Mouse (Mus musculus) kidney, adult 2 months (tissue): ENCODE data around the gene C1rl. TPM values are rescaled to one million over a fixed set of nuclear protein-coding genes. Genes with fewer than 3 reads are reported as not detected.
"Not testable (repeated sequence)": the region's sequence is repeated elsewhere in the genome, so short reads cannot be mapped to it uniquely, and the experiment has no call there.

ENCODE experiments used
- DNase-seq: peaks from one replicate; pipeline ENCODE4 v3.0.0; 2021
- H3K27ac ChIP-seq: fragments of 200-500 bp; 2 replicates; pipeline ENCODE4 v1.5.1; 2012; ENCODE audit warnings: low read depth, low read length, control low read depth, inconsistent platforms; ENCODE audit not compliant: insufficient read depth
- H3K27me3 ChIP-seq: fragments of 200-500 bp; replicated peaks from 2 replicates; pipeline ENCODE4 v1.6.1; 2012; ENCODE audit warnings: mild to moderate bottlenecking, moderate library complexity, low read length, inconsistent platforms; ENCODE audit not compliant: control insufficient read depth, insufficient read depth
- H3K36me3 ChIP-seq: fragments of 200-500 bp; 2 replicates; pipeline ENCODE4 v1.6.1; 2012; ENCODE audit warnings: mild to moderate bottlenecking, moderate library complexity, low read length, inconsistent platforms; ENCODE audit not compliant: control insufficient read depth, insufficient read depth
- H3K4me1 ChIP-seq: fragments of 200-500 bp; 2 replicates; pipeline ENCODE4 v1.6.1; 2011; ENCODE audit warnings: low read length; ENCODE audit not compliant: control insufficient read depth, insufficient read depth
- H3K4me3 ChIP-seq: fragments of 200-500 bp; 2 replicates; pipeline ENCODE4 v1.5.1; 2011; ENCODE audit warnings: mild to moderate bottlenecking, low read depth, low read length, control low read depth; ENCODE audit not compliant: insufficient read depth
- CTCF ChIP-seq: fragments of 200-500 bp; conservative IDR thresholded peaks from 2 replicates; pipeline ENCODE4 v1.5.1; 2011; ENCODE audit warnings: low read depth, mild to moderate bottlenecking, control low read depth, low read length, moderate library complexity, mixed read lengths; ENCODE audit not compliant: insufficient read depth, insufficient read length
- POLR2A ChIP-seq: fragments of 200-500 bp; IDR thresholded peaks from one replicate; pipeline ENCODE4 v1.6.1; 2011; ENCODE audit warnings: low read depth, low read length, control low read depth
- WGBS: fragments of 180-500 bp; shearing (Covaris S2); methylation state at CpG from one replicate; pipeline ENCODE4 v1.1.7; 2018; 5-methylcytosine and 5-hydroxymethylcytosine counted together
- polyA plus RNA-seq: library from polyadenylated mRNA; depleted of rRNA; stranded (reverse); fragments of >200 nt; gene quantifications from 2 replicates; pipeline ENCODE4 v1.2.3, GENCODE M21; 2012

The C1rl gene
- polyA plus RNA-seq, 1 experiment = 14.3 TPM

DNA sequence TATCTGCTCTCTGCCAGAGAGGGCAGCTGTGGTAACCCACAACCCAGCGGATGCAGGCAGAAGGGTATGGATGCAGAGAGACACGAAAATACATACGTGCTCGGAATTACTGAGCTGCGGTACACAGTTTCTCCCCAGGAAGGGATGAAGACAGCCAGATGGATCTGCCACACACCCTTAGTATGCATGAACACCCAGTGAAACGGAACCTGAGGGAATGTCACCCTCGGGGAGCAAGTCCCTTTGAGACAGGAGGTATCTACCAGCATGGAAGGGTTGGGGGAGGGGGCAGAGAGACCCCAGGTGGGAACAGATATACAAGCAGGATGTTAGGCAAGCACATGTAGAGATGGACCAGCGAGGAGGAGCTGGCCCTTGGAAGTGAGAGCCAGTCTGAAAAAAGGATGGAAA is 29.0 kb upstream of the C1rl start:
- H3K36me3 ChIP-seq = no peaks in the 10 kb centered on the region
- DNase-seq = no peak
- H3K4me1 ChIP-seq = no peaks in the 10 kb centered on the region
- no peak overlapping the region for H3K27ac ChIP-seq
- no peak for TF ChIP-seq CTCF
- no peak overlapping the region for H3K4me3 ChIP-seq
- WGBS = 44% methylated on average over 8 of the region's 8 CpGs
- no peaks in the 10 kb centered on the region for H3K27me3 ChIP-seq

DNA sequence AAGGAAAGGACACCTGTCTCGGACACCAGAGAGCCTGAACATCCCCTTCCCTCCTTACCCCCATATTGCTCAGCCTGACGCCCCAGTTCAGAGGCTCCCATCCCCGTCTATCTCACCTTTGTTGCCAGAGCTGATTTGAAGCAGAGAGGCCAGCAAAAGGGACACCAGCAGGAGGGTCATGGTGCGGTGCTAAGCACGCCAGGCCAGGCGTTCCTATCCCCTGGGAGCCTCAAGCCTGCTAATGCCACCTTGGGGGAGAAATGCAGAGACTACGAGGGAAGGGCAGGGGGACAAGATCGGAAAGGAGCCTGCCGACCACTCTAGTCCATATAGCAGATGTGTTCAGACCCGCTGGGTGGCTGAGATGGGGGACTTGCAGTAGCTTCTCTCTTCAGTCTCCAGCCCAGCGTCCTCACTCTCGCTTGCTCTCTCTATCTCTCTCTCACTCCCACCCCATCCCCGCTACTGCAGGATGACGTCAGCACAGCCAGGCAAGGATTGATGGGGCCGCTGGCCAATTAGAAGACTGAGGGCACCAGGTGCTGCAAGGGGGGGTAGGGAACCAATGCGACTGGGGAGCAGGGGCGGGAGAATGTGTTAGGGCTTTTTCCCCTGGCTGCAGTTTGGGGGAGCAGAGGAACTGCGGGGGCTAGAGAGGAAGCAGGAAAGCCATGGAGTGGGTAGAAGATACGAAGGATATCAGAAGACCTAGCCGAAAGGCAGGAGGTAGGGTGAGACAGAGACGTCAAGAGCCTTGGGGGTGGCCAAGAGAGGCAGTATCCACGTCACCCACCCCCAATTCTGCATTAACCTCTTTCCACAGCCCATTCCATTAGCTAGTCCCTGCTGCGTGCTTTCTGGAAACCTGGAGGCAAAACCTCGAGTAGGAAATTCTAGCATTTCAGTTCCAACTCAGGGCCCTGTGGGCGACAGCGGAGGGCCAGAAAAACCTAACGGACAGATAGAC is 28.3 kb upstream of the C1rl start, which contains the start of gene Clstn3:
Gene Clstn3, minus strand, starts transcription at position 490 of the 967 bp plus-strand sequence.
- Histone ChIP-seq H3K36me3 (no peaks in the 10 kb centered on the region), H3K27ac (no peak within 1 kb of the TSS), H3K4me3 (peak within 1 kb of the TSS; percentile 5), H3K4me1 (no peaks in the 10 kb centered on the region), H3K27me3 (no peaks in the 10 kb centered on the region)
- DNase-seq = peak; percentile 65
- no peak for TF ChIP-seq POLR2A
- no peak for TF ChIP-seq CTCF
- WGBS = 9% methylated on average over 27 of the region's 27 CpGs

DNA sequence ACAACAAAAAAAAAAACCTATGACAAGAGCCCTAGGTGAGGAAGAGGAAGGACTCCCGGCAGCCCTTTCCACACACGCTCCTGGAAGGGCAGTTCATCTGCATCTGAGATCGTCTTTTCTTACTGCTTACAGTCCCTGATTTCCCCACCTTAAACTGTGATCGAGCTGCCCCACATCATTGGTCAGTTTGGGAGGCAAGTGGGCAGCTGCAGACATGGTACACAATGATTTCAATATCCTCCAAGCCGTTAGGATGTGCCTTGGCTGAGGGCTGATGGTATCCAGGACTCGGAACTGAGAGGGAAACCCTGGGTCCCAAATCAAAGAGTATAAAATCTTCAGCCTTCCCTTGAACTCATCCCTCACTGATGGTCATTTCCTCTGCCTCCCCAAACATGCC is 27.6 kb upstream of the C1rl start:
- WGBS = 54% methylated on average over 6 of the region's 6 CpGs
- Histone ChIP-seq H3K36me3 (no peaks in the 10 kb centered on the region), H3K4me1 (no peaks in the 10 kb centered on the region), H3K27ac (no peak overlapping the region), H3K27me3 (no peaks in the 10 kb centered on the region), H3K4me3 (no peak overlapping the region)
- DNase-seq = no peak
- TF ChIP-seq CTCF (no peak), POLR2A (no peak)

DNA sequence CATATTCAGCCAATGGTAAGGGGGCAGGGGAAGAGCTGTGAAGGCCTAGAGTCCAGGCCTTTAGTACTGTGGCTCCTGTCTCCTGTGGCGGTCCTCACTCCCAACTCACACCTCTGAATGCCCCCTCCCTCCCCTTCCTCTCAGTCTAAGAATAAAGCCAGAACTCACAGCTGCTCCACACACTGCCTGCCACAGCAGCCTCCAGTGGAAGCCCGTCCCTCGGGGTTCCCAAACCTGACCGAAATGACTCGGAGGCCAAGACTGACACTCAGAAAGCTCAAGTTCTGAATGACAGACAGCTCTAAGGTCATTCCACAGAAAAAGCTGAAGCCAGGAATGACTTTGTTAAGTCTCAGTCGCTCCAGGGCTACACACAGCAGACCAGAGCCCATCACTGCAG is 27.2 kb upstream of the C1rl start:
- Histone ChIP-seq H3K27me3 (no peaks in the 10 kb centered on the region), H3K27ac (no peak overlapping the region), H3K4me3 (no peak overlapping the region), H3K4me1 (no peaks in the 10 kb centered on the region), H3K36me3 (no peaks in the 10 kb centered on the region)
- WGBS = 87% methylated on average over 6 of the region's 6 CpGs
- no peak for TF ChIP-seq POLR2A
- no peak for TF ChIP-seq CTCF
- no peak for DNase-seq

DNA sequence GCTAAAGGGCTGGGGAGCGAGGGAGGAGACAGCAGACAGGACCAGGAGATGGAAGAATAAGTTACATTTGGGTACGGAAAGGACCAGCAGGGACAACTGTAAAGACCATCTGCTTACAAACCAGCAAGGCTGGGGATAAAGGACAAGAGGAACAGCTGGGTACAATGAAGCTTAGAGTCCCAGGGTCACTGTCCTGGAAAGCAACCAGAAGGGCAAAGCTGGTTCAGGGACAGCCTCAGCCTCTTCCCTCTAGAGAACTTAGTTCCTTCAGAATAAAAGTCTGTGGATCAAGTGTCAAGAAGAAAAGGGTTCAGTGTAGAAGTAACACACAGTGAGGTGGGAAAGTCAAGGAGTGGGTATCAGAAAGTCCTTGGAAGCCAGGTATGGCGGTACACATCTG is 21.8 kb upstream of the C1rl start:
- Histone ChIP-seq H3K36me3 (no peaks in the 10 kb centered on the region), H3K27me3 (no peaks in the 10 kb centered on the region), H3K27ac (no peak overlapping the region), H3K4me1 (no peaks in the 10 kb centered on the region), H3K4me3 (no peak overlapping the region)
- 96% methylated on average over 3 of the region's 3 CpGs for WGBS
- DNase-seq = no peak
- TF ChIP-seq POLR2A (no peak), CTCF (no peak)

DNA sequence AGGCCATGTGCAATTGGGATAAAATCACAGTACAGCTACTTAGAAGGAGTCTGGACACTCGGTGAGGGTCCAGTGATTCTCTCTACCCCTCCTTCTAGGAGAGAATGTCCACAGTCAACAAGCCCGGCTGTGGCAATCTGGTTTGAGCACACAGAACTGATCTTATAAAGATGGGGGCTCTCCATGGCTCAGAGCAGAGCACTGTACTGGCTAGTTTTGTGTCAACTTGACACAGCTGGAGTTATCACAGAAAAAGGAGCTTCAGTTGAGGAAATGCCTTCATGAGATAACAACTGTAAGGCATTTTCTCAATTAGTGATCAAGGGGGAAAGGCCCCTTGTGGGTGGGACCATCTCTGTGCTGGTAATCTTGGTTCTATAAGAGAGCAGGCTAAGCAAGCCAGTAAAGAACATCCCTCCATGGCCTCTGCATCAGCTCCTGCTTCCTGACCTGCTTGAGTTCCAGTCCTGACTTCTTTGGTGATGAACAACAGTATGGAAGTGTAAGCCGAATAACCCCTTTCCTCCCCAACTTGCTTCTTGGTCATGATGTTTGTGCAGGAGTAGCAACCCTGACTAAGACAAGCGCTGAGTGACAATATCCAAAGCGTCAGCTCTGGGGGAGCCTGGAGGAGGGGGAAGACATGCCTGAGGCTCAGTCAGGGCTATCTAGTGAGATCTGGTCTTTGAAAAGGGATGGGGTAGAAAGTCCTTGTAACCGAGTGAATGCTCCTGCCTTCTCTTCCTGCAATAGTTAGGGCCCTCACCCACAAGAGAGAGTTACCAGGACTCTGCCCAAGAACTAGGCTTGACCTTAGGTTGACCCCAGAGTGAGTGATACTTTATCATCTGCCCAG is 20.9 kb upstream of the C1rl start:
- not testable (repeated sequence) for H3K4me3 ChIP-seq, H3K27ac ChIP-seq, DNase-seq, H3K36me3 ChIP-seq, H3K27me3 ChIP-seq, H3K4me1 ChIP-seq
- 82% methylated on average over 6 of the region's 6 CpGs for WGBS

DNA sequence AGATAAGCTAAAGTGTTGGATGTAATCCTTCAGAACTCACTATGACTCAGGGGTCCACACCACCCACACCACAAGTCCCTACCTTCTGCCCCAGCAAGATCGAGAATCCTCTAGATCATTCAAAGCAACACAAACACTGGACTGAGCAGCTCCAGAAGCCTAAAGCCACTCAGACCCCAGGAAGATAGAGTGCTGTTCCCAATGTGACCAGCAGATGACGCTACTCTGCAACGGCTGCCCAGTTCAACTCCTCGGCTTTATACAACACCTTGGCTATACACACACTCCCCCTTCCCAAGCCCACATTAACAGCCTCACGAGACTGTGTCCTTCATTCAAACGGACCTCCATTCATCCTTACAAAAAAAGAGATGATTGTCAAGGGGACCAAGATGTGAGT is 20.1 kb upstream of the C1rl start:
- WGBS = 32% methylated on average over 6 of the region's 6 CpGs
- no peaks in the 10 kb centered on the region for H3K36me3 ChIP-seq
- DNase-seq = peak; percentile 55
- H3K4me3 ChIP-seq = no peak overlapping the region
- TF ChIP-seq CTCF (peak; percentile 88), POLR2A (no peak)
- no peak overlapping the region for H3K27ac ChIP-seq
- no peaks in the 10 kb centered on the region for H3K27me3 ChIP-seq
- no peaks in the 10 kb centered on the region for H3K4me1 ChIP-seq
